Mouse (Mus musculus) thymus, postnatal 36 days (tissue): ENCODE results near the gene Syn3.
"Not testable (repeated sequence)": the region's sequence is repeated elsewhere in the genome, so short reads cannot be mapped to it uniquely, and the experiment has no call there.

Source experiments
- DNase-seq, 2 experiments: peaks; one replicate each; pipeline ENCODE4 v3.0.0; 2022; ENCODE audit warnings: mixed read lengths in 2 of 2

The Syn3 gene

DNA sequence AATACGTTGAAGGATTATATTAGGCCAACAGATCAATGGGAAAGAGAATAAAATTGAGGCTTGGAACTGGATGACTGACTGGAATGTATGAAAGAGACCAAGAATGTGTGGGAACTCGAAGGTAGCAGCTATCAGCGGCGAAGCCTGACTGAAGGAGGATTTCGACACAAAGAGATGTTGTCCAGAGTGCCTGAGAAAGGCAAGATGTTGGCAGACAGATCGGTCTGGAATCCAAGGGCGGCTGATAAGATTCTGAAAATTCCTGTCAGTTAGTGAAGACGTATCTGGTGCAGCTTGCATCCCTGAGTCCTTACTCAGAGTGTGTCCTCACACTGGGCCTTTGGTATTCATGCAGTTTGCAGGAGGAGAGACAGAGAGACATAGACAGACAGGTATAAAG lies 81.9 kb downstream of the Syn3 start:
- DNase-seq = no peak

DNA sequence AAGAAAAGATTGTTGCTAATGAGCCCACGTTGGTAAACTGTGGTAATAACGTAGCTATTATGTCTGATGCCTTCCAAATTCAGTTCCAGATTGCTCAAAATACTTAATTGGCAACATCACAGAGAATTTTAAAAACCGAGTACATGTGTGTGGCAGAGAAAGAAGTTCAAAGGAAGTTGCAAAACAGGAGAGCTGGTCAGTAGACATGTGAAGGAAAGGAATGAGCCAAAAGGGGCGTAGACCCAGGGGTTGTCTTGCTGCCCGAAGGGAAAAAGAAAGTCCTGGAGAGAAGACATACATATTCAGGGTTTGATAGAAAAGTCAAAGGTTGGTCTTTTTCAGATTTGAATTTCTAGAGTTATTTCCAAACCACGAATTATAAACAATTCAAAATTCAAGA lies 87.8 kb downstream of the Syn3 start:
- no peak for DNase-seq

DNA sequence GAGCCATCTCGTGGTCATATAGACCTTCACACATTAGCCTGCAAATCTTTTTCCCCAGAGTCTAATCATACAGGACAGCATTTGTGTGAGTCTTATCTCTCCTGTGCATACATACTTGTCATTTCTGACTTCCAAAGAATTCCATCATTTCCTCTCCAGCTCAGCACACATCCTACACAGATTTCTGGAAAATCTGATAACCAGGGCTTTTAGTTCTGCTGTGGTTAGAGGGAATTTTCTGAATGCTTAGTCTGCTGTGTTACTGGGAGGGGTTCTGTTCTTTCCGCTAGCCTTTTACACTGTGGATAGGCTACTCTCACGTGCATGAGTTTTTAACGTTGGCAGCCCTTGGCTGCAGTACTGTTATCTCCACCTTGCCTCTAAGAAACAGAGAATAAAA lies 91.7 kb downstream of the Syn3 start:
- no peak for DNase-seq

DNA sequence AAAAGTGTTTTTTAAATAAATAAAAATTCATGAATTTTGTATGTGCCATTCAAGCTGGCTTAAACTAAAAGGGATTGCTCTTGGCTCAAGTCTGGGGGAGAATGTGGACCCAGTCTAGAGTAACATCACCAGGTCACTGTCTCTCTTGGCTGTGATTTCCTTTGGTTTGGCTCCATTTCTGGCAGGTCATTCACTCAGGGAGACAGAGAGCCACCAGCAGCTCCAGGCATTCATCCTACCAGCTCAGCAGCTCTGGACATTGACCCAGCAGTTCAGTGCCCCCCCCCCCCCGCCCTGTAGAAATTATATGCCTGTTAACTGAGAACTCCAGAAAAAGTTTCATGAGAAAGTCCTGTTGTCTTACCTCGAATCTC lies 100.4 kb downstream of the Syn3 start:
- no peak for DNase-seq

DNA sequence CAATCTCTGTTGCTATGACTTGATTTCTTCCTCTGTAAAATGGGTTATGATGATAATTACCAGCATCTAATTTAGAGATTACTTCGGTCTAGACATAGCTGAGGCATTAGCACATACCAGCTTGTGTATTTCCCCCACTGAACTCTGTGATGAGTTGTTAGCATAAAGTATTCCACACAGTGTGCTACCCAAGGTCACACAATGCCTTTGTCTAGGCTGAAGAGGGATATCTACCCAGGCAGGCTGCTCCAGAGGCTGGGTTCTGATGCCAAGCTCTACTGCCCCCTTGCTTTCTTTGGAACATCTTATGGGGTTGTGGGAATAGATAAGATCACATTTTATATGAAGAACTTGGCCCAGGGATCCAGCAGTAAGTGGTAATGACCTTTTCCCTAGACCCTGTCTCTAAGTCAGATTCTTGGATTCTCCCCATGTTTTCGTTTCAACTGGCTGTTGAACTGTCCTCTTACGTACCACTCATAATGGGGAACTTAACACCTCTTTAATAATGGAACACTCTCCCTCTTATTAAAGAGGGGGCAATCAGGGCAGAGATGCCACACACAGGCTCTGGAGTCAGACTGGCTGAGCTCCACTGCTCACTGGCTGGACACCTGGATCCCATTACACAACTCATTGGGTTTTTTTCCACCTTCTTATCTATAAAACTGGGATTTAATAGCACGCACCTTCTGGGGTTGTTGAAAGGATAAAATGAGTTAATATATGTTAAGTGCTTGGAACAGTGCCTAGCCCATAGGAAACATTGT lies 100.9 kb downstream of the Syn3 start:
- DNase-seq = no peak

DNA sequence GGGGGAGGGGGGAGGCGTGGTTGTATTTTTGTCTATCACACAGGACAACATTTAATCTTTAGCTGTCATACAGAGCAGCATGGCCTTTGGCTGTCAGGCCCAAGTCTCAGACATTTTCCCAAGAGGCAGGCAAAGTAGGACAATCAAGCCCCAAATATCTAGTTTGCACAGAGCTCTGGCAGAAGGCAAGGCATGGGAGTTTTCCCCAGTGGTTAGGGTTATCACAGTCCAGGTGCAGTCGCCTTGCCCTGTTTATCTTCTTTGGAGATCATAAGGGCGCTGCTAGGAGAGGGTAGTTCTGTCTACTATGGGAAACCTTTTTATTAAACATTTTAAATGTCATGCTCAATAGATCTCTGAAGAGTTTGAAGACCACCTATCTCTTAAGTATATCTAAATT lies 106.3 kb downstream of the Syn3 start:
- DNase-seq = no peak

DNA sequence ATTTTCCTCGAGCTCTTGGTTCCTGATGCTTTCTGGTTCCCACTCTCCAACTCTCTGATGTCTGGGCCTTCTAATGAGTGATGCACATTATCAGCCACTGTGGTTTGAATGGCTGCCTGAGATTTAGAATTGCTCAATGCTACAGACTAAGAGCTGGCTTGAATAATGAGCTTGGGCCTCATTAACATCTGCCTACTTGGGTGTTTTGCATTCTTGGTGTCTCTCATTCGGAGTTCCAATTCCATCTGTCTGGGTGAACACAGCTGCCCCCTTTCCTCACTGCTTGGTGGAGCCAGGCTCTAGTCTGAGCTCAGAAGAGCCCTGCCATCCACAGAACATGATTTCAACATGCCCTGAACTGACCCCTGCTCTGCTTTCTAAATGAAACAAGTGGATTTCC lies 108.8 kb downstream of the Syn3 start:
- DNase-seq = no peak

DNA sequence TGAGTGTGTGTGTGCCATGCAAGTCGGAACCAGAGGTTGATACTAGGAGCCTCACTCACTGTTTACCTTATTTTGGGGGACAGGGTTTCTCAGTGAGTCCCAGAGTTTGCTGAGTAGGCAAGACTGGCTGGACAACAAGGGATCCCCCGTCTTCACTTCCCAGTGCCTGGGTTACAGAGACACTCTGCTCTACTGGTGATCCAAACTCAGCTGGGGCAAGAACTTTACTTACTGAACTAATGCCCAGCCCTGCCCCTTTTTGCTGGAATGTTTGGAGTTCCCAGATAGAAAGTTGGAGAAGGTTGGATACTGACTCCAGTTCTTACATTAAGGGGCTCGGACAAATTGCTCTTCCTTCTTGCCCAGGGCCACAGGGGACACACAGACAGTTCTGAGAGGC lies 109.3 kb downstream of the Syn3 start:
- no peak for DNase-seq

DNA sequence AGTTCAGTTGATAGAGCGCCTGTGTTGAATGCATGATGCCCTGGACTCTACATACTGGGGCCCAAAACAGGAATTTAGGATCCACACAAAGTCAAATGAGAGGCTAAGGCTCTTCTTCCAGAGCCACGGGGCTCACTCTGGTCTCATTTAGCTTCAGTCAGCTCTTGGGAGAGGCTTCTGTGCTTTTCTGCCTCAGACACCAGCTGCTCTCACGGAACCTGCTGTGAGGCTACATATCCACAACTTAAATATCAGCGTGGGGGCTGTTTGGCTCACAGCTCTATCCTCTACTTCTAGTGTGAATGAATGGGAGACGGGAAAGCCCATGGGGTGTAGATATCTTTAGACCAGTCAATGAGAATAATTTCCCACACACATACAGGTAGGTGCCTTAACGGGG lies 109.9 kb downstream of the Syn3 start:
- DNase-seq = no peak

DNA sequence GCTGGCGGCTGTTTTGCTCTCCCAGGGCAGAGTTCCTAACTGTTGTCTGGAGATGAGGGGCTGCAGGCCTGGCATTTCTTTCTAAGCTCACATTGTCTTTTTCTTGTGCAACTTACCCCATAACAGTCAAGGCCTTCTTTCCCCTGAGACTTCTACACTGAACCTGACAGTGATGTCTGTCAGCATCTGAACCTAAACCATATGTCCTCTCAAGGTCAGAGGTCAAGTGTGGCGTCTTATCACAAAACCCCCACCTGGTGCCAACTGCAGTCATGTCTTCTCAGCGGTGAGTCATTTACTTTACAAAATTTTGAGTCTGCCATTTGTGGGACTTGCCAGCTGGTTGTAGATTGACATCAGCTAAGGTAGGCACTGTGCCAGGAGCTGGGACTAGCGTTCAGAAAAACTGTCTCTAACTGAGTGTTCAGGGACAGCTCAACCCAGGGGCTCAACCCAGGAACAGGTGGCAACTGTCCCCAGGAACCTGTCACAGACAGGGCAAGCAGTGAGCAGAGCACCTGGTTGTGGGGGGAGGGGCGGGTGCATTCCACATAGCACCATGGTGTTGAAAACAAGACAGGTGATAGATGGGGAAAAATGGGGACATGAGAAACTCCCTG lies 110.8 kb downstream of the Syn3 start:
- DNase-seq = no peak

DNA sequence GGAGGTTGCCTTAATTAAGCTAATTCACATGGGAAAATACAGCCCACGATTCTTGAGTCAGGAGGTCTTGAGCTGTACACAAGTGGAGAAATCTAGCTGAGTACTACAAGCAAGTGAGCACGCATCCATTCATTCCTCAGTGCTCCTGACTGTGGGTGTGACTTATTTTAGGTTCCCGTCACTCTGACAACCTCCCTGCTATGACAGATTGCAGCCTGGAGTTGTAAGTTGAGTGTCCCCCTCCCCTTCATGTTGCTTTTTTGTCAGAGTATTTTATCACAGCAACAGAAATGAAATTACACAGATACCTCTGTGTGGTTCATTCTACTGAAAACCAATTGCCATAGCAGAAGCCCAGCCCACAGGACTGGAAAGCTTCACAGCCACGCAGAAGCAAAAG lies 112.5 kb downstream of the Syn3 start:
- no peak for DNase-seq

DNA sequence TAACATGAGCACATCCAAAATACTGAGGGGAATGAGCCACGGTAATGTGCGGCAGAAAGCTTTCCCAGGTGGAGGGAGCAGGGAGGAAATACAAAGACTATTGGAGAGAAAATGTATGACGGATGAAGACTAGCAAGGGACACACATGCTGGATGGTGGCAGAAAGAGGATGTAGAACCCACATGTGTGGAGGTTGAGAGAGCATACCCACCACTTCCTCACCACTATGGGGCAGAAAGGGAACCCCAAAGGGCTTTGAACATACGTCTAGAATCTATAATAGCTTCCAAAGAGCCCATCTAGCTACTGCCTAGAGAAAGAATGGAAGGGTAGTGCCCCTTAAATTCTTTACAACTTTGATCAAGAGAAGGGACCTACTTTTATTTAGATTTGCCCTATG lies 113.0 kb downstream of the Syn3 start:
- DNase-seq = peak in 1 of 2 experiments; percentile 8

DNA sequence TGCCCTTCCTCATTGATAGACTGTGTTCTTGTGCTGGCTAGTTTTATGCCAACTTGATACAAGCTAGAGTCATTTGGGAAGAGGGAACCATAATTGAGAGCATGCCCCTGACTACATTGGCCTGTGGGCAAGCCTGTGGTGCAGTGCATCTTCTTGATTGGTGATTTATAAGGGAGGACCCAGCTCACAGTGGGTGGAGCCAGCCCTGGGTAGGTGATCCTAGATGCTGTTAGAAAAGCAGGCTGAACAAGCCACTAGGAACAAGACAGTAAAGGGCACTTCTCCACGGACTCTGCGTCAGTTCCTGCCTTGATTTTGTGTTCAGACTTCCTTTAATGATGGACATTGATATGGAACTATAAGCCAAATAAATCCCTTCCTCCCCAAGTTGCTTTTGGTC lies 114.0 kb downstream of the Syn3 start:
- no peak for DNase-seq

DNA sequence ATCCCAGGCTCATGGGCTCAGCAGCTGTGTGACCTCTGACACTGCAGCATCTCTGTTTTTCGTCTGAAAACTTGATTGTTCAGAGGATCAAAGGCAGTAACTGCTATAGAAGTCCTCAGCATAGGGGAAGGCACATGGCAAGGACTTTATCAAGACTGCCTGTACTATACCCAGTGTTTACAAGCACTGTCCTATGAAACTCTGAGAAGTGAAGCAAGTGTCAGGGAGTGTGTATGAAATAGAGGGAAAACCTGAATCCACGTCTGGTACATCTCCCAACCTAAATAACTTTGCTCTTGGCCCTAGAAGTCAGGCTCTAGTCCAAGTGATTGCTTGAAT lies 116.8 kb downstream of the Syn3 start:
- DNase-seq = no peak

DNA sequence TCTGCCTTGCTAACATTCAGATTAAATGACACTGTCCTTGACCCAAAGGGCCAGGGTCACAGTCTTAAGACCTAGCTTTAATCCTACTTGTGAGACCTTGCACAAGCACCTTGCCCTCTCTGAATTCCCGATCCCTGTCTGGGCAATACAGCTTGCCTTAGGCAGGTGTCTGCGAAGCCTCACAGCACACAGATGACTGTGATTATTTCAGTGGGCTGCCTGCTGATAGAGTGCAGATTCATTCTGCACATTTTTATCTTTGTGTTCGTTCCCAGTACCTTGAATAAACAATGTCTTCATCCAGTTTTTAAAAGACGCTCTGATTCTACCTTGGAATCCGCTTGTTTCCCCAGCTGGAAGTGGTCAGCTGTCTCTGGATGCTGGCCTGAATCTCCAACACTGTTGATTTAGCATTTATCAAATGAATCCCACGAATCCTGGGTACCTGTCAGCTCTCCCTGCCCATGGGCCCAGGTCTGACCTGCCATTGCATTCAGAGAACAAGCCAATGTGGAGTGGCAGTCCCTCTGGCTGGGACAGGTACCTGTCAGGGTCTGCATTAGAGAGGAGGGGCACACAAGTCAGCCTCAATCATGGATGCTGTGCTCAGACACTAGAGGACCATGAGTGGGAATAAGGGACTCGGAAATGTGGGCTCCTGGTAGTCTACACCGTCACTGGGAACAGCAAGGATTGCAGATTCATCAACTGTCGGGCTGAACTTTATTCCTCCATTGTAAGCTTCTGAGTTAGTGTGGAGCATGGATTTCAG lies 117.4 kb downstream of the Syn3 start:
- no peak for DNase-seq

DNA sequence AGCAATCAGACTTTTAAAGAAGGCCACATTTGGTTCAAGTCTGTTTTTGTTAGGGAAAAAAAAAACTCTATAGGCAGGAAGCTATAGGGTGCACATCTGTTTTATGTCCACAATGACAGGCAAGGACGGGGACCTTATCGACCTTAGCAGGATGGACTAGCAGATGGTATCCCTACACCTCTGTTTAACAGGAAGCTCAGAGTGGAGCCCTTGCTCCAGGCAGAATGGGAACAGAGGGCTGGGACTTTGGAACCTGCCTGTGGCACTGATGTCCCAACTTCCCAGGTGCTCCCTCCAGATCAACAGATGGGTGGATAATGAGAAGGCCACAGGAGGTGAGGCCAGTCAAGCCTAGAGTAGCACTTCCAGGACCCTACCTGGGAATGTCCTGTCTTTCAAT lies 118.1 kb downstream of the Syn3 start:
- DNase-seq = no peak

DNA sequence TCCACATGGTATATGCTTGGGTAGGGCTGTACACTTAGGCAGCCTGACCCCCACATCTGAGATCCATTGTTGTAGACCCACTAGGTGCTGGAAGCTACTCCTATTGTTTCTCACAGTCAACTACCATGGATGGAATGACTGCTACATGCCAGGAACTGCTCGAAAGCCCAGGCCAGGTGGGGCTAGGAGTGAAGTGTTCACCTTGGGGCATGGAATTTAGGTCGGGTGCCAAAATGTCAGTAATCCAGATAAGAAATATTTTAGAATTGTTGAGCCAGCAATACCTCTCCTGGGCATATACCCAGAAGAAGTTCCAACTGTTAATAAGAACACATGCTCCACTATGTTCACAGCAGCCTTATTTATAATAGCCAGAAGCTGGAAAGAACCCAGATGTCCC lies 119.9 kb downstream of the Syn3 start:
- not testable (repeated sequence) for DNase-seq

DNA sequence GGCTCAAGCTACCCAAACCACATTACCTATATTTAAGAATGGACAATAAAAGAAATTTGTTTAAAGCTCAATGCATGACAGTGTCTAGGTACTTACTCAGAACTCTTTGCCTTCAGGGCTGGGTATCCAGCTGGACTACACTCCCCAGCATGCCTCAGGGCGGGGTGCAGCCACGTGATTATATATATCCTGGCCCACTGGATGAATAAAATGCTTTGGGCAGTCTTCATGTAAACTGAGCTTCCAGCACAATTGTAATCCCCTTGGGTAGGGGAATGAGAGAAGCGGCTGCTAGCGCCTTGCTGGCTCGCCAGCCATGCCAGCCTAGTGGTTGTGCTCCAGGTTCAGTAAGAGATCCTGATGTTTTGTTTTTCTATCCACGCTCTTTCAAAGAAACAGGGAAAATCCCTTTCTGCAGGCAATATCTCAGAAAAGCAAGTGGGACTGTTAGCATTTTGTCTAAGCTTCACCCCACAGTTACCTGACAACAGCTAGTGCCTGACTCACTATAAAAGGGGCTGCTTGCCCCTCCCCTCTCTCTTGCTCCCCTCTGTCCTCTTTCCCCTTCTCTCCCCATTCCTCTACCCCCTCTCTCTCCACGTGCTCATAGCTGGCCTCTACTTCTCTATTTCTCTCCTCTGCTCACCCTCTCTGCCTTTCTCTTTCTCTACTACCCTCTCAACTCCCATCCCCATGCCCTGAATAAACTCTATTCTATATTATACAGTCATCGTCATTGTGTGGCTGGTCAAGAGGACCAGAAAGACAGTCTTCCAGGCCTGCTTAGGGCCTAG lies 122.1 kb downstream of the Syn3 start:
- DNase-seq = no peak

DNA sequence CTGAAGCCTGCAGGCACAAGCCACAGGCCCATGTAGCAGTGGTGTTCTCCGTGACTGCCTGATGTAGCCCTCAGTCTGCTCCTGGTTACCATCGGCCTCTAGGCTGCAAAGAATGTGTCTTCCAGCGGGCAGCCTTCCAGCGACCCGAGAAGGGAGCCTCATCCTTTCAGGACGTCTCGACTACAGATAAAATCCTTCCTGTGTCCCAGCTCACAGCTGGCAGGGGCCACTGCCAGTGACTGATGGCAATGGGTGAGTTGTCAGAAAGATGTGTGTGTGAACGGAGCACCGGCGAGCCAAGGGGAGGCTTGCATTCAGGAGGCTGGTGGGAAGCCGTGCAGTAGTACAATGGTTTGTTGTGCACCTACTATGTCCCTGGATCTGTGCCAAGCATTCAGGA lies 122.8 kb downstream of the Syn3 start:
- no peak for DNase-seq

DNA sequence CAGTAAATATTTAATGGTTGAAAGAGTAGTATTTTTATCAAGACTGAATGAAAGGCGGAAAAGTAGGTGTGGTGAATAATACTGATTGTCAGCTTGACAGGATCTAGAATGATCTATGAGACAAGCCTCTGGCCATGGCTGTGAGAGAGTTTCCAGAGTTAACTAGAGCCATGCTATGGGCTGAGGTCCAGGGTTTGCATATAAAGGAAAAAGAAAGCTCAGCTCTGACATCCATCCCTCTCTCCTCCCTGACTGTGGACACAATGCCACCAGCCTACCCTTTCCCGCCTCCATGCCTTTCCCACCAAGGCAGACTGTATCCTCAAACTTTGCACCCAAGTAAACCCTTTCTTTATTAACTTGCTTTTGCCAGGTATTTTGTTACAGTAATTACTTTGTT lies 124.6 kb downstream of the Syn3 start:
- DNase-seq = no peak

DNA sequence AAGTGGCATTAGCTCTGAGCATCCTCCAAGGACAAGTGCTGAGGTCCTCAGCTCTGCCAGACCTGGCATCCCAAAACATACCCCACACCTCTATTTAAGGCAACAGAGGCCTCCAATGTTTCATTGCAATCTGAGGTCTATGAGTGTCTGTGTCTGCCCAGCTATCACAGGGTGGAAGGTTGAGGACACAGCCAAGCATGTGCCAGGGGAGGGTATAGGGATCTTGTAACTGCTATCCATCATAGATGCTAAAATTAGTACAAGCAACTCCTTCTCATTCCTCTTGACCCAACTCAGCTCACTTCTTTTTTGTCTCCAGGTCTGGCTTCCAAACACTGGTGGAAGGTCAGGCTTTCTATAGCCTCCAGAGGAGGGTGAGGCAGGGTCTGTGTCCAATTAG lies 127.1 kb downstream of the Syn3 start:
- no peak for DNase-seq

DNA sequence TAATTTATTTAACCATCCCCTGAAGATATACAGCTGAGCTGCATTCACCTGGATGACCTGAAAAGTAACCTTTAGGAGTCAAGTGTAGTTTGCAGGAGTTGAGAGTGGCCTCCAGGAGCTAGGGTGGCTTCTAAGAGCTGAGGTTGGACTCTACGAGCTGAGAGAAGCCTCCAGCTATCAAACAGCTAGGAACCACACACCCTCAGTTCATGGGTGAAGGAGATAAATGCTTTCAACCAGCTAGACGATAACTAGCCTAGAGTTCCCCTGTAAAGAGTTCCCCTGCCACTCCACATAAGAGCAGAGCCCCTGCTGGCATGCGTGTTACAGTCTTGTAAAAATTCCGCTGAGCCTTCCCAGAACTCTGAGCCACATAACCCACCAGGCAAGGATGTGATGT lies 129.3 kb downstream of the Syn3 start:
- DNase-seq = no peak

DNA sequence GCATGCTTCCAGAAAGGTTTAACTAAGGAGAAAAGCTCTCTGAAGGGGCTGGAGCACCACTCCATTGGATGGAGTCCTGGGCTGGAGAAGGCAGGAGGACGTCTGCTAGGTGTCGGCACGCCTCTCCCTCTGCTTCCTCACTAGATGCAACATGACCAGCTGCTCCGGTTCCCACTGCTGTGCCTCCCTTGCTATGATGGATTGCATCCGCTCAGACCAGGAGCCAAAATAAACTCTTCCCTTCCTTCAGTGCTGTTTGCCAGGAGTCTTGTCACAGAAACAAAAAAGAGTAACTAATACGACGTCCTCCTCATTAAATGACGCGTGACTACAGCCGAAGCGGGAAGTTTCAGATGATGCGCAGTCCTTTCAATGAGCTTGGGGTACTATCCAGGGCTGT lies 129.9 kb downstream of the Syn3 start:
- no peak for DNase-seq

DNA sequence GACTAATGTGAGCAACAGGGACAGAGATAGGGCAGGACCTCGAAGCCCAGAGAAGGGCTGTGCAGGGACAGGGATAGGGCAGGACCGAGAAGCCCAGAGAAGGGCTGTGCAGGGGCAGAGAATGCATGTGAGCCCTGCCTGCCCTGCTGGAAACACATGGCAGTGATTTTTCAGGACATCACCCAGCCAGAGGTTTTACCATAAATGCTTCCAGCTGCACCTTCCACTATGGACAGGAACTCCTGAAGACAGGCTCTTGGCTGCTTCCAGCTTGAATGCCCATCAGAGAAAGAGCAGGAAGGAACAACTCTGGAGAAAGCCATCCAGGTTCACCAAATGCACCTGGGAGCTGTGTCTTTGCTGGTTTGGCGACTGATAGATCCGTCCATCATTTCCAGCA lies 131.3 kb downstream of the Syn3 start:
- no peak for DNase-seq
